Mouse (Mus musculus): ENCODE data around the gene Fcgr1.

- TF ChIP-seq POLR2A (IDR thresholded peaks at IDR 0.05; ENCODE audit: extremely low read depth, insufficient read depth, low read length) (no peak), CTCF (IDR thresholded peaks at IDR 0.05; ENCODE audit: extremely low read depth, insufficient read depth, low read length) (no peak)
These were observed 44.3 kb upstream of the Fcgr1 start for GRCm38 (mm10) chr3:96338043-96338442.
